In genomic region chr5:37816907-37817657, GRCm38 (mm10) we compare ENCODE assay signal across 8 mouse cellular contexts. TPM values are rescaled to one million over a fixed set of nuclear protein-coding genes. Genes with fewer than 3 reads are reported as not detected.
DNase-seq lines count a peak whose midpoint lies in the region; ATAC-seq lines count a peak whose summit lies in the region.

No protein-coding gene starts in this region.

- peak overlapping the region; percentile 81 for H3K27ac ChIP-seq in embryonic facial prominence, embryonic 14.5 days (replicated peaks; ENCODE audit: low read depth, low read length)
- H3K27ac ChIP-seq in heart, embryonic 15.5 days = no peak overlapping the region
- peak overlapping the region; percentile 75 for H3K27ac ChIP-seq in limb, embryonic 13.5 days
- no peak overlapping the region for H3K27ac ChIP-seq in neural tube, embryonic 15.5 days (replicated peaks)

- H3K9me3 ChIP-seq in embryonic facial prominence, embryonic 14.5 days (ENCODE audit: control insufficient read depth, low read length) = no peaks in the 10 kb centered on the region
- H3K9me3 ChIP-seq in heart, embryonic 15.5 days (replicated peaks) = no peaks in the 10 kb centered on the region
- H3K9me3 ChIP-seq in limb, embryonic 13.5 days = no peaks in the 10 kb centered on the region
- H3K9me3 ChIP-seq in neural tube, embryonic 15.5 days (replicated peaks) = no peaks in the 10 kb centered on the region

- peak overlapping the region; percentile 61 for H3K9ac ChIP-seq in embryonic facial prominence, embryonic 14.5 days (ENCODE audit: low read depth, low read length)
- no peak overlapping the region for H3K9ac ChIP-seq in heart, embryonic 15.5 days
- peak overlapping the region; percentile 61 for H3K9ac ChIP-seq in limb, embryonic 13.5 days
- H3K9ac ChIP-seq in neural tube, embryonic 15.5 days (replicated peaks) = no peak overlapping the region

- peak; percentile 61 for DNase-seq in ovary, postnatal 36 days (ENCODE audit: low spot score)
- DNase-seq in ovary, adult 18-20 months (ENCODE audit: low spot score) = no peak
- DNase-seq in embryonic facial prominence, embryonic 14.5 days (ENCODE audit: low spot score) = no peak
- DNase-seq in thymus, postnatal 25 days = no peak

- peaks cover 8% of the 10 kb centered on the region; the same call in 1 of the 2 replicates for H3K36me3 ChIP-seq in embryonic facial prominence, embryonic 14.5 days (ENCODE audit: control insufficient read depth, insufficient read depth, low read length)
- H3K36me3 ChIP-seq in heart, embryonic 15.5 days = no peaks in the 10 kb centered on the region
- peaks cover 3% of the 10 kb centered on the region; the same call in 1 of the 2 replicates for H3K36me3 ChIP-seq in limb, embryonic 13.5 days
- H3K36me3 ChIP-seq in neural tube, embryonic 15.5 days = no peaks in the 10 kb centered on the region

- WGBS in embryonic facial prominence, embryonic 14.5 days = 3% methylated on average over 31 of the region's 46 CpGs
- 2% methylated on average over 46 of the region's 46 CpGs for WGBS in heart, embryonic 15.5 days
- WGBS in limb, embryonic 13.5 days = 1% methylated on average over 44 of the region's 46 CpGs
- WGBS in neural tube, embryonic 15.5 days = under 1% methylated on average over 46 of the region's 46 CpGs

- H3K27me3 ChIP-seq in embryonic facial prominence, embryonic 14.5 days (replicated peaks; ENCODE audit: control insufficient read depth, insufficient read depth, low read length) = peaks cover 68% of the 10 kb centered on the region
- peaks cover 87% of the 10 kb centered on the region for H3K27me3 ChIP-seq in heart, embryonic 15.5 days
- H3K27me3 ChIP-seq in limb, embryonic 13.5 days = peaks cover 82% of the 10 kb centered on the region
- peaks cover 86% of the 10 kb centered on the region for H3K27me3 ChIP-seq in neural tube, embryonic 15.5 days (replicated peaks)

- H3K4me1 ChIP-seq in embryonic facial prominence, embryonic 14.5 days (ENCODE audit: control insufficient read depth, insufficient read depth, low read length) = peaks cover 11% of the 10 kb centered on the region; the same call in 1 of the 2 replicates
- peaks cover 16% of the 10 kb centered on the region for H3K4me1 ChIP-seq in heart, embryonic 15.5 days (replicated peaks)
- peaks cover 44% of the 10 kb centered on the region for H3K4me1 ChIP-seq in limb, embryonic 13.5 days
- peaks cover 15% of the 10 kb centered on the region for H3K4me1 ChIP-seq in neural tube, embryonic 15.5 days

- peak overlapping the region; percentile 68 for H3K4me3 ChIP-seq in embryonic facial prominence, embryonic 14.5 days (ENCODE audit: low read depth, low read length)
- peak overlapping the region; percentile 25 for H3K4me3 ChIP-seq in heart, embryonic 15.5 days
- peak overlapping the region; percentile 32 for H3K4me3 ChIP-seq in limb, embryonic 13.5 days
- H3K4me3 ChIP-seq in neural tube, embryonic 15.5 days (replicated peaks) = 0 out of 2 replicates have a peak overlapping the region, but pooled peaks have one; percentile 4

- peak overlapping the region; percentile 78 for H3K4me2 ChIP-seq in embryonic facial prominence, embryonic 14.5 days (ENCODE audit: low read depth, low read length)
- peak overlapping the region; percentile 46 for H3K4me2 ChIP-seq in heart, embryonic 15.5 days
- peak overlapping the region; percentile 62 for H3K4me2 ChIP-seq in limb, embryonic 13.5 days (replicated peaks)
- H3K4me2 ChIP-seq in neural tube, embryonic 15.5 days = peak overlapping the region; percentile 35

- ATAC-seq in embryonic facial prominence, embryonic 14.5 days (ENCODE audit: low read depth) = peak; percentile 48; the same call in 1 of the 2 replicates
- 0 out of 2 replicates have a peak, but pooled peaks have one; percentile 36 for ATAC-seq in heart, embryonic 15.5 days (replicated peaks; ENCODE audit: insufficient number of reproducible peaks, insufficient read depth, low FRiP score, low read depth)
- peak; percentile 49 for ATAC-seq in limb, embryonic 13.5 days (ENCODE audit: low FRiP score, low read depth)
- peak; percentile 33; the same call in 1 of the 2 replicates for ATAC-seq in neural tube, embryonic 15.5 days (ENCODE audit: low FRiP score)
- ATAC-seq in activated CD4-positive, CD25-positive, alpha-beta regulatory T cell, adult 4 months = no peak

RNA-seq across cellular contexts. Expression of gene Msx1, which starts 7.3 kb away (rescaled TPM):
- polyA plus RNA-seq in embryonic facial prominence, embryonic 14.5 days (2014; fragmentation: Nextera tagmentation; extraction: Ambion mirVana) = 73.2 and 82.9 TPM in 2 replicates
- polyA plus RNA-seq in heart, embryonic 15.5 days (2015; fragmentation: Nextera tagmentation; extraction: Ambion mirVana) = 8.6 and 8.9 TPM in 2 replicates
- 272 and 338 TPM in 2 replicates for polyA plus RNA-seq in limb, embryonic 13.5 days (2015; fragmentation: Nextera tagmentation; extraction: Ambion mirVana)
- 7.8 and 15.4 TPM in 2 replicates for polyA plus RNA-seq in neural tube, embryonic 15.5 days (2015; fragmentation: Nextera tagmentation; extraction: Ambion mirVana)
- polyA plus RNA-seq in activated CD4-positive, CD25-positive, alpha-beta regulatory T cell, adult 4 months (2017; shearing (Covaris generic)) = under 1 TPM in 1 of 2 experiments, not detected in 1; 0.22 TPM

Comparison
In these comparisons a context has a peak if more than half of its experiments do, and no peak if none do; other contexts are left out.
1. H3K27ac ChIP-seq: peak in embryonic facial prominence, embryonic 14.5 days (single experiment) and limb, embryonic 13.5 days (single experiment); none in heart, embryonic 15.5 days (single experiment) and neural tube, embryonic 15.5 days (single experiment).
2. H3K4me3 ChIP-seq: peak in every context shown above with its lines; median percentile 68 in embryonic facial prominence, embryonic 14.5 days; 32 in limb, embryonic 13.5 days; 25 in heart, embryonic 15.5 days; 4 in neural tube, embryonic 15.5 days.
3. H3K9ac ChIP-seq: peak in embryonic facial prominence, embryonic 14.5 days (single experiment) and limb, embryonic 13.5 days (single experiment); none in heart, embryonic 15.5 days (single experiment) and neural tube, embryonic 15.5 days (single experiment).
4. Peak in every context shown above with its lines, with median percentiles within 50 percentile points of each other: H3K4me2 ChIP-seq.